Comparison of ENCODE assay signal across 8 mouse cellular contexts in the genomic region with DNA sequence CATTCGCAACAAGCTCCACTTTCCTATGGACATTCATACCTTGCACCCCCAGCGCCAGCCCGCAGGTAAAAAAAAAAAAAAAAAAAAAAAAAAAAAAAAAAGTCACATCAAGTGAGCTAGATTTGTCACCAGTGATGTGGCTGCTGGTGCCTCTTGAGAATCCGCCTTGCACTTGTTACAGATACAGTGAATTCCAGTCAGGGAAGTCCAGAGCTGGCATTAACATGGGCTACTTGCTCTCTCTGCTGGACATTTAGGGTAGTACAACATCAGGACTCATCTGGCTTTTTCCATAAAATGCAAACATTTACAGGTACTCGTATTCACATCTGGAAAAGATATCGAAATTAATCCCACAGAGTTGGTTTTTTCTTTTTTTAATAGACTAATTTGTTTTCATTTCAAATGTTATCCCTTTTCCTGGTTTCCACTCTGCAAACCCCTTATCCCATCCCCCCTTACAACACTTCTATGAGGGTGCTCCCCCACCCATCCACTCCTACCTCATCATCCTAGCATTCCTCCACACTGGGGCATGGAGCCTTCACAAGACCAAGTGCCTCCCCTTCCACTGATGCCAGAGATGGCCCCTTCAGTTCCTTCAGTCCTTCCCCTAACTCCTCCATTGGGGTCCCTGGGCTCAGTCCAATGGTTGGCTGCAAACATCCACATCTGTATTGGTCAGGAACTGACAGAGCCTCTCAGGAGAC. TPM values are rescaled to one million over a fixed set of nuclear protein-coding genes. Genes with fewer than 3 reads are reported as not detected.
DNase-seq lines count a peak whose midpoint lies in the region; ATAC-seq and TF ChIP-seq lines count a peak whose summit lies in the region.

No protein-coding gene starts in this region.

- no peak overlapping the region for H3K9ac ChIP-seq in ES-E14 (ENCODE audit: insufficient read depth, low read depth, low read length, poor library complexity, severe bottlenecking)
- no peak overlapping the region for H3K9ac ChIP-seq in heart, embryonic 12.5 days
- H3K9ac ChIP-seq in stomach, embryonic 14.5 days (replicated peaks; ENCODE audit: low read depth, low read length), result no peak overlapping the region

- peaks cover 0 to 3% of the 10 kb centered on the region in 2 experiments; a peak in 1 of 4 replicates for H3K4me1 ChIP-seq in ES-E14 (ENCODE audit: control insufficient read depth in 2 of 2, insufficient read depth in 2 of 2, low read length in 2 of 2, poor library complexity in 1 of 2)
- peaks cover 7% of the 10 kb centered on the region for H3K4me1 ChIP-seq in heart, embryonic 12.5 days (replicated peaks)
- no peaks in the 10 kb centered on the region for H3K4me1 ChIP-seq in stomach, embryonic 14.5 days (ENCODE audit: control insufficient read depth, insufficient read depth, low read length)

- H3K9me3 ChIP-seq in ES-E14 (ENCODE audit: control insufficient read depth, insufficient read depth, low read depth, low read length), result no peaks in the 10 kb centered on the region
- no peaks in the 10 kb centered on the region for H3K9me3 ChIP-seq in heart, embryonic 12.5 days (replicated peaks)
- no peaks in the 10 kb centered on the region for H3K9me3 ChIP-seq in stomach, embryonic 14.5 days (ENCODE audit: control insufficient read depth, low read depth, low read length)

- WGBS in heart, embryonic 12.5 days, result 63% methylated on average over 6 of the region's 6 CpGs
- WGBS in stomach, embryonic 14.5 days, result 66% methylated on average over 6 of the region's 6 CpGs

- H3K27me3 ChIP-seq in heart, embryonic 12.5 days (replicated peaks), result no peaks in the 10 kb centered on the region
- H3K27me3 ChIP-seq in stomach, embryonic 14.5 days (ENCODE audit: control insufficient read depth, insufficient read depth, low read length), result no peaks in the 10 kb centered on the region

- in situ Hi-C loops in ES-E14 (cut with MboI; ENCODE audit: low sequenced_read_pairs in 2 of 2, unreplicated experiment in 2 of 2), result loop anchor here (10.0 to 25.0 kb wide), 2 partner anchors 196 to 369 kb away; a partner anchor contains a TSS

- peaks cover 6% of the 10 kb centered on the region; the same call in 1 of the 2 replicates for H3K36me3 ChIP-seq in ES-E14 (ENCODE audit: control insufficient read depth, insufficient read depth, low read length, poor library complexity, severe bottlenecking)
- H3K36me3 ChIP-seq in heart, embryonic 12.5 days, result peaks cover 72% of the 10 kb centered on the region
- peaks cover 37% of the 10 kb centered on the region for H3K36me3 ChIP-seq in stomach, embryonic 14.5 days (ENCODE audit: control insufficient read depth, insufficient read depth, low read length)

- ATAC-seq in CD4-positive, CD25-positive, alpha-beta regulatory T cell, adult 4 months, result no peak
- 0 out of 2 replicates have a peak, but pooled peaks have one; percentile 43 for ATAC-seq in heart, embryonic 12.5 days (ENCODE audit: insufficient number of reproducible peaks, low FRiP score)
- peak; percentile 50; the same call in 1 of the 2 replicates for ATAC-seq in stomach, embryonic 14.5 days (ENCODE audit: insufficient number of reproducible peaks, insufficient read depth, low FRiP score, low read depth)

- H3K4me2 ChIP-seq in heart, embryonic 12.5 days, result no peak overlapping the region
- H3K4me2 ChIP-seq in stomach, embryonic 14.5 days (replicated peaks; ENCODE audit: low read depth, low read length), result no peak overlapping the region

- H3K4me3 ChIP-seq in ES-E14 (ENCODE audit: insufficient read depth in 1 of 2, low read depth in 1 of 2, low read length in 2 of 2, poor library complexity in 1 of 2, severe bottlenecking in 1 of 2), result no peak overlapping the region
- no peak overlapping the region for H3K4me3 ChIP-seq in heart, embryonic 12.5 days
- no peak overlapping the region for H3K4me3 ChIP-seq in stomach, embryonic 14.5 days (ENCODE audit: low read depth, low read length)

- DNase-seq in CD4-positive, CD25-positive, alpha-beta regulatory T cell, adult 2 months (ENCODE audit: low read depth, low spot score), result peak; percentile 59
- DNase-seq in ES-E14 (ENCODE audit: low read depth, low spot score), result peak; percentile 57
- peak; percentile 58 to 74 for DNase-seq in cerebellum, postnatal 25 days
- DNase-seq in kidney, postnatal 10 days, result peak; percentile 68
- peak; percentile 75 for DNase-seq in lung, postnatal 25 days (ENCODE audit: low spot score)

- H3K27ac ChIP-seq in ES-E14 (ENCODE audit: insufficient read depth, low read depth, low read length, poor library complexity, severe bottlenecking), result no peak overlapping the region
- H3K27ac ChIP-seq in heart, embryonic 12.5 days (ENCODE audit: poor library complexity, severe bottlenecking), result no peak overlapping the region
- no peak overlapping the region for H3K27ac ChIP-seq in stomach, embryonic 14.5 days (ENCODE audit: low read length)

TF ChIP-seq in ES-E14, 5 proteins besides CTCF, POLR2A, EP300 and RAD21:
- TF ChIP-seq HCFC1 (IDR thresholded peaks at IDR 0.05; ENCODE audit: borderline replicate concordance, insufficient read depth, low read length), result no peak
- TF ChIP-seq ZNF384 (IDR thresholded peaks at IDR 0.05; ENCODE audit: low read depth, low read length), result peak; percentile 96
- TF ChIP-seq ZC3H11A (IDR thresholded peaks at IDR 0.05; ENCODE audit: borderline replicate concordance, low read depth, low read length), result peak; percentile 92; the same call in 1 of the 2 replicates
- TF ChIP-seq CHD2 (IDR thresholded peaks at IDR 0.05; ENCODE audit: low read depth, low read length), result no peak

RNA-seq across cellular contexts. Expression of a gene that starts 23.6 kb away (rescaled TPM):
- polyA plus RNA-seq in CD4-positive, CD25-positive, alpha-beta regulatory T cell, adult 4 months (2017; shearing (Covaris generic)), result under 1 TPM; 0.10 to 0.19 TPM
- 14.2 and 23.4 TPM in 2 replicates for total RNA-seq in ES-E14 (2012; rRNA removed)
- 4.4 and 4.9 TPM in 2 replicates for polyA plus RNA-seq in heart, embryonic 12.5 days (2016; fragmentation: Nextera tagmentation; extraction: Ambion mirVana)
- polyA plus RNA-seq in stomach, embryonic 14.5 days (2014; fragmentation: Nextera tagmentation; extraction: Ambion mirVana), result 5.2 and 5.9 TPM in 2 replicates

RNA-seq across cellular contexts. Expression of a gene that starts 36.5 kb away (rescaled TPM):
- polyA plus RNA-seq in CD4-positive, CD25-positive, alpha-beta regulatory T cell, adult 4 months (2017; shearing (Covaris generic)), result 10 to 100 TPM; 40.3 to 55.7 TPM
- total RNA-seq in ES-E14 (2012; rRNA removed), result 10.3 and 12.4 TPM in 2 replicates
- 35.7 and 40.1 TPM in 2 replicates for polyA plus RNA-seq in heart, embryonic 12.5 days (2016; fragmentation: Nextera tagmentation; extraction: Ambion mirVana)
- 60.0 and 67.1 TPM in 2 replicates for polyA plus RNA-seq in stomach, embryonic 14.5 days (2014; fragmentation: Nextera tagmentation; extraction: Ambion mirVana)

RNA-seq across cellular contexts. Expression of a gene that starts 45.6 kb away (rescaled TPM):
- 10 to 100 TPM; 44.5 to 62.8 TPM for polyA plus RNA-seq in CD4-positive, CD25-positive, alpha-beta regulatory T cell, adult 4 months (2017; shearing (Covaris generic))
- 59.9 and 68.8 TPM in 2 replicates for total RNA-seq in ES-E14 (2012; rRNA removed)
- 77.1 and 87.8 TPM in 2 replicates for polyA plus RNA-seq in heart, embryonic 12.5 days (2016; fragmentation: Nextera tagmentation; extraction: Ambion mirVana)
- 99.3 and 99.9 TPM in 2 replicates for polyA plus RNA-seq in stomach, embryonic 14.5 days (2014; fragmentation: Nextera tagmentation; extraction: Ambion mirVana)
